Mouse (Mus musculus) MEL (cell line): Measurements from ENCODE around the gene Plxna3. TPM values are rescaled to one million over a fixed set of nuclear protein-coding genes. Genes with fewer than 3 reads are reported as not detected.

ENCODE experiments used
- DNase-seq: peaks from one replicate; pipeline ENCODE4 v3.0.0; 2011; ENCODE audit warnings: low read depth, low spot score
- H3K27ac ChIP-seq: 2 replicates; pipeline ENCODE4 v1.5.1; 2012; ENCODE audit warnings: low read depth, mild to moderate bottlenecking, control low read depth, low read length, moderate library complexity; ENCODE audit not compliant: control insufficient read depth
- H3K27me3 ChIP-seq, 2 experiments: fragments of 150-350 bp in 1 of 2; sonication (generic) in 1 of 2; 2 replicates each; pipeline ENCODE4 v1.6.1; 2012; ENCODE audit warnings: low read length in 2 of 2, mild to moderate bottlenecking in 2 of 2, improper control_type of control experiment in 1 of 2, moderate library complexity in 1 of 2; ENCODE audit not compliant: insufficient read depth in 2 of 2, control insufficient read depth in 1 of 2
- H3K36me3 ChIP-seq, 2 experiments: 2 replicates each; pipeline ENCODE4 v1.6.1; 2012 to 2014; ENCODE audit warnings: low read length in 2 of 2, improper control_type of control experiment in 1 of 2, inconsistent platforms in 1 of 2, mild to moderate bottlenecking in 1 of 2; ENCODE audit not compliant: insufficient read depth in 2 of 2, control insufficient read depth in 1 of 2
- H3K4me1 ChIP-seq, 2 experiments: fragments of 150-350 bp in 1 of 2; sonication (generic) in 1 of 2; 2 replicates each; pipeline ENCODE4 v1.6.1; 2012; ENCODE audit warnings: low read length in 2 of 2, improper control_type of control experiment in 1 of 2, mild to moderate bottlenecking in 1 of 2; ENCODE audit not compliant: insufficient read depth in 2 of 2, control insufficient read depth in 1 of 2
- H3K4me3 ChIP-seq, 2 experiments: fragments of 150-350 bp in 1 of 2; sonication (generic) in 1 of 2; 2 replicates each; pipeline ENCODE4 v1.5.1; 2012; ENCODE audit warnings: low read depth in 2 of 2, low read length in 2 of 2, mild to moderate bottlenecking in 2 of 2, moderate library complexity in 2 of 2, control low read depth in 1 of 2, improper control_type of control experiment in 1 of 2; ENCODE audit not compliant: control insufficient read depth in 1 of 2, insufficient read depth in 1 of 2
- H3K79me2 ChIP-seq: 2 replicates; pipeline ENCODE4 v1.6.1; 2012; ENCODE audit warnings: mild to moderate bottlenecking, low read length, moderate library complexity; ENCODE audit not compliant: control insufficient read depth, poor library complexity, insufficient read depth
- H3K9ac ChIP-seq: 2 replicates; pipeline ENCODE4 v1.6.1; 2012; ENCODE audit warnings: low read depth, mild to moderate bottlenecking, control low read depth, low read length, moderate library complexity; ENCODE audit not compliant: control insufficient read depth, poor library complexity, severe bottlenecking
- H3K9me3 ChIP-seq: fragments of 150-350 bp; sonication (generic); replicated peaks from 2 replicates; pipeline ENCODE4 v1.6.1; 2012; ENCODE audit warnings: mild to moderate bottlenecking, low read length, improper control_type of control experiment, moderate library complexity; ENCODE audit not compliant: insufficient read depth
- BHLHE40 ChIP-seq: IDR thresholded peaks from 2 replicates; pipeline ENCODE4 v1.6.1; 2012; ENCODE audit warnings: low read depth, mild to moderate bottlenecking, inconsistent platforms, low read length, improper control_type of control experiment, borderline replicate concordance
- CHD1 ChIP-seq: IDR thresholded peaks from 2 replicates; pipeline ENCODE4 v1.6.1; 2012; ENCODE audit warnings: low read depth, mild to moderate bottlenecking, inconsistent platforms, low read length, improper control_type of control experiment
- CHD2 ChIP-seq: IDR thresholded peaks from 2 replicates; pipeline ENCODE4 v1.6.1; 2011; ENCODE audit warnings: low read length, improper control_type of control experiment
- E2F4 ChIP-seq: IDR thresholded peaks from 2 replicates; pipeline ENCODE4 v1.6.1; 2011; ENCODE audit warnings: low read depth, low read length, improper control_type of control experiment, borderline replicate concordance
- EP300 ChIP-seq, 2 experiments: IDR thresholded peaks; 2 replicates each; pipeline ENCODE4 v1.6.1; 2011; ENCODE audit warnings: improper control_type of control experiment in 2 of 2, low read length in 2 of 2, low read depth in 1 of 2, mild to moderate bottlenecking in 1 of 2
- ETS1 ChIP-seq: IDR thresholded peaks from 2 replicates; pipeline ENCODE4 v1.6.1; 2012; ENCODE audit warnings: low read depth, mild to moderate bottlenecking, inconsistent platforms, low read length, improper control_type of control experiment, moderate library complexity
- GATA1 ChIP-seq: IDR thresholded peaks from 2 replicates; pipeline ENCODE4 v1.6.1; 2011; ENCODE audit warnings: low read depth, low read length, improper control_type of control experiment
- HCFC1 ChIP-seq: IDR thresholded peaks from 2 replicates; pipeline ENCODE4 v1.6.1; 2012; ENCODE audit warnings: low read depth, mild to moderate bottlenecking, inconsistent platforms, low read length, improper control_type of control experiment, moderate library complexity
- MAZ ChIP-seq: IDR thresholded peaks from 2 replicates; pipeline ENCODE4 v1.6.1; 2012; ENCODE audit warnings: low read depth, mild to moderate bottlenecking, inconsistent platforms, low read length, improper control_type of control experiment
- MEF2A ChIP-seq: IDR thresholded peaks from 2 replicates; pipeline ENCODE4 v1.6.1; 2014; ENCODE audit warnings: low read depth, mild to moderate bottlenecking, inconsistent platforms, low read length, improper control_type of control experiment; ENCODE audit not compliant: poor library complexity, insufficient replicate concordance, severe bottlenecking; ENCODE audit errors: extremely low read depth
- MXI1 ChIP-seq: IDR thresholded peaks from 2 replicates; pipeline ENCODE4 v1.6.1; 2011; ENCODE audit warnings: mild to moderate bottlenecking, low read depth, low read length, improper control_type of control experiment
- MYB ChIP-seq: IDR thresholded peaks from 2 replicates; pipeline ENCODE4 v1.6.1; 2011; ENCODE audit warnings: mild to moderate bottlenecking, low read depth, low read length, improper control_type of control experiment
- MYC ChIP-seq: IDR thresholded peaks from 2 replicates; pipeline ENCODE4 v1.6.1; 2011; ENCODE audit warnings: low read depth, mild to moderate bottlenecking, low read length, improper control_type of control experiment, moderate library complexity
- NRF1 ChIP-seq: IDR thresholded peaks from 2 replicates; pipeline ENCODE4 v1.6.1; 2014; ENCODE audit warnings: low read depth, mild to moderate bottlenecking, inconsistent platforms, low read length, improper control_type of control experiment, moderate library complexity; ENCODE audit not compliant: poor library complexity, insufficient read depth, severe bottlenecking
- POLR2A ChIP-seq, 2 experiments: IDR thresholded peaks; 2 replicates each; pipeline ENCODE4 v1.6.1; 2011 to 2012; ENCODE audit warnings: low read length in 2 of 2, mild to moderate bottlenecking in 2 of 2, control low read depth in 1 of 2, improper control_type of control experiment in 1 of 2, low read depth in 1 of 2, moderate library complexity in 1 of 2; ENCODE audit not compliant: control insufficient read depth in 1 of 2, insufficient read depth in 1 of 2, poor library complexity in 1 of 2
- POLR2AphosphoS2 ChIP-seq: IDR thresholded peaks from 2 replicates; pipeline ENCODE4 v1.6.1; 2011; ENCODE audit warnings: low read length, improper control_type of control experiment
- POLR2AphosphoS5 ChIP-seq: IDR thresholded peaks from 2 replicates; pipeline ENCODE4 v1.6.1; 2012; ENCODE audit warnings: low read depth, borderline replicate concordance, mild to moderate bottlenecking, inconsistent platforms, low read length, moderate library complexity, mixed read lengths
- RCOR1 ChIP-seq: IDR thresholded peaks from 2 replicates; pipeline ENCODE4 v1.6.1; 2012; ENCODE audit warnings: low read depth, mild to moderate bottlenecking, inconsistent platforms, low read length, improper control_type of control experiment
- SIN3A ChIP-seq: IDR thresholded peaks from 2 replicates; pipeline ENCODE4 v1.6.1; 2012; ENCODE audit warnings: low read length, improper control_type of control experiment, inconsistent platforms
- SMC3 ChIP-seq: IDR thresholded peaks from 2 replicates; pipeline ENCODE4 v1.6.1; 2011; ENCODE audit warnings: low read depth, low read length, improper control_type of control experiment
- TAL1 ChIP-seq: IDR thresholded peaks from 2 replicates; pipeline ENCODE4 v1.6.1; 2012; ENCODE audit warnings: mild to moderate bottlenecking, inconsistent platforms, low read length, moderate library complexity, mixed read lengths
- TBP ChIP-seq: IDR thresholded peaks from 2 replicates; pipeline ENCODE4 v1.8.0; 2011; ENCODE audit warnings: low read depth, low read length, improper control_type of control experiment
- UBTF ChIP-seq: IDR thresholded peaks from 2 replicates; pipeline ENCODE4 v1.6.1; 2012; ENCODE audit warnings: low read depth, mild to moderate bottlenecking, inconsistent platforms, low read length, improper control_type of control experiment, moderate library complexity, borderline replicate concordance; ENCODE audit not compliant: insufficient read depth
- USF1 ChIP-seq: IDR thresholded peaks from 2 replicates; pipeline ENCODE4 v1.6.1; 2014; ENCODE audit warnings: low read depth, mild to moderate bottlenecking, inconsistent platforms, low read length, improper control_type of control experiment, moderate library complexity
- USF2 ChIP-seq, 2 experiments: IDR thresholded peaks; 2 replicates each; pipeline ENCODE4 v1.6.1; 2011 to 2012; ENCODE audit warnings: improper control_type of control experiment in 2 of 2, low read length in 2 of 2, borderline replicate concordance in 1 of 2, inconsistent platforms in 1 of 2, low read depth in 1 of 2, mild to moderate bottlenecking in 1 of 2; ENCODE audit not compliant: insufficient read depth in 1 of 2
- ZC3H11A ChIP-seq: IDR thresholded peaks from 2 replicates; pipeline ENCODE4 v1.6.1; 2012; ENCODE audit warnings: low read depth, mild to moderate bottlenecking, inconsistent platforms, low read length, improper control_type of control experiment
- ZKSCAN1 ChIP-seq: IDR thresholded peaks from 2 replicates; pipeline ENCODE4 v1.6.1; 2012; ENCODE audit warnings: low read depth, mild to moderate bottlenecking, inconsistent platforms, low read length, improper control_type of control experiment, moderate library complexity
- ZMIZ1 ChIP-seq: IDR thresholded peaks from 2 replicates; pipeline ENCODE4 v1.6.1; 2012; ENCODE audit warnings: low read depth, mild to moderate bottlenecking, inconsistent platforms, low read length, improper control_type of control experiment, moderate library complexity
- ZNF384 ChIP-seq: IDR thresholded peaks from 2 replicates; pipeline ENCODE4 v1.6.1; 2012; ENCODE audit warnings: low read depth, mild to moderate bottlenecking, inconsistent platforms, low read length, improper control_type of control experiment
- polyA plus RNA-seq, 2 experiments: library from polyadenylated mRNA; stranded (reverse) in 1 of 2; unstranded in 1 of 2; fragments of >175 nt in 1 of 2; fragments of >200 nt in 1 of 2; gene quantifications; 2 replicates each; pipeline versions ENCODE4 v1.2.1 to v1.2.4; 2012; ENCODE audit warnings: low replicate concordance in 2 of 2, low read depth in 1 of 2; ENCODE audit not compliant: insufficient read length in 2 of 2, insufficient read depth in 1 of 2, missing spikeins in 1 of 2
- total RNA-seq: library from RNA; depleted of rRNA; stranded (reverse); fragments of 300-350 nt; gene quantifications from 2 replicates; pipeline ENCODE4 v1.2.3, GENCODE M21; 2012

Plxna3 gene
- total and polyA plus RNA-seq, 3 experiments = 8.3 to 13.7 TPM; not detected in 1

- TF ChIP-seq NRF1 (no peak), POLR2A (IDR thresholded peaks at IDR 0.05; ENCODE audit: control insufficient read depth in 1 of 2, insufficient read depth in 1 of 2, low read depth in 1 of 2, low read length in 2 of 2, poor library complexity in 1 of 2) (peak; percentile 66 to 80)
Observed at GRCm38 (mm10) chrX:74304867-74305700, 23.8 kb upstream of the Plxna3 start, which contains the start of gene Gdi1 (continued).

GRCm38 (mm10) chrX:74312540-74313464 is 16.1 kb upstream of the Plxna3 start, which contains the start of gene Fam50a:
Gene Fam50a (plus strand): TSS chrX:74313033.
- peaks cover 8% of the 10 kb centered on the region for H3K79me2 ChIP-seq
- H3K9me3 ChIP-seq = no peaks in the 10 kb centered on the region
- peak within 1 kb of the TSS; percentile 96 for H3K9ac ChIP-seq
- no peaks in the 10 kb centered on the region; a peak in 2 of 4 replicates for H3K36me3 ChIP-seq
- peak; percentile 92 for DNase-seq
- peak within 1 kb of the TSS; percentile 70 for H3K27ac ChIP-seq
- peak within 1 kb of the TSS; percentile 80 to 87 for H3K4me3 ChIP-seq
- H3K4me1 ChIP-seq = no peaks in the 10 kb centered on the region; a peak in 1 of 4 replicates
- H3K27me3 ChIP-seq = no peaks in the 10 kb centered on the region
- TF ChIP-seq TAL1 (no peak), ZMIZ1 (peak; percentile 37; the same call in 1 of the 2 replicates), RCOR1 (no peak), MYC (no peak), CHD1 (no peak), ZKSCAN1 (no peak), MAZ (no peak), E2F4 (no peak), MYB (no peak), USF1 (peak; percentile 95), ZNF384 (no peak), POLR2AphosphoS5 (no peak), MEF2A (no peak), USF2 (IDR thresholded peaks at IDR 0.05; ENCODE audit: borderline replicate concordance in 1 of 2, insufficient read depth in 1 of 2, low read depth in 1 of 2, low read length in 2 of 2) (peak; percentile 30 to 78; a peak in 2 of 4 replicates), POLR2AphosphoS2 (peak; percentile 81), CHD2 (no peak), HCFC1 (peak; percentile 73), UBTF (no peak), GATA1 (no peak), MXI1 (0 out of 2 replicates have a peak, but pooled peaks have one; percentile 49), ZC3H11A (no peak), ETS1 (peak; percentile 74), POLR2A (IDR thresholded peaks at IDR 0.05; ENCODE audit: control insufficient read depth in 1 of 2, insufficient read depth in 1 of 2, low read depth in 1 of 2, low read length in 2 of 2, poor library complexity in 1 of 2) (peak; percentile 62 to 66; a peak in 3 of 4 replicates), SIN3A (peak; percentile 66; the same call in 1 of the 2 replicates), SMC3 (no peak), EP300 (IDR thresholded peaks at IDR 0.05; ENCODE audit: low read depth in 1 of 2, low read length in 2 of 2) (no peak), NRF1 (no peak), BHLHE40 (peak; percentile 81), TBP (no peak)
